Mouse (Mus musculus): ENCODE data around the gene Sgf29.
"Not testable (repeated sequence)": the region's sequence is repeated elsewhere in the genome, so short reads cannot be mapped to it uniquely, and the experiment has no call there.

Sgf29 gene

GRCm38 (mm10) chr7:126636733-126637520 is 12.2 kb upstream of the Sgf29 start:
- DNase-seq (ENCODE audit: low read depth, low spot score) = no peak

DNA sequence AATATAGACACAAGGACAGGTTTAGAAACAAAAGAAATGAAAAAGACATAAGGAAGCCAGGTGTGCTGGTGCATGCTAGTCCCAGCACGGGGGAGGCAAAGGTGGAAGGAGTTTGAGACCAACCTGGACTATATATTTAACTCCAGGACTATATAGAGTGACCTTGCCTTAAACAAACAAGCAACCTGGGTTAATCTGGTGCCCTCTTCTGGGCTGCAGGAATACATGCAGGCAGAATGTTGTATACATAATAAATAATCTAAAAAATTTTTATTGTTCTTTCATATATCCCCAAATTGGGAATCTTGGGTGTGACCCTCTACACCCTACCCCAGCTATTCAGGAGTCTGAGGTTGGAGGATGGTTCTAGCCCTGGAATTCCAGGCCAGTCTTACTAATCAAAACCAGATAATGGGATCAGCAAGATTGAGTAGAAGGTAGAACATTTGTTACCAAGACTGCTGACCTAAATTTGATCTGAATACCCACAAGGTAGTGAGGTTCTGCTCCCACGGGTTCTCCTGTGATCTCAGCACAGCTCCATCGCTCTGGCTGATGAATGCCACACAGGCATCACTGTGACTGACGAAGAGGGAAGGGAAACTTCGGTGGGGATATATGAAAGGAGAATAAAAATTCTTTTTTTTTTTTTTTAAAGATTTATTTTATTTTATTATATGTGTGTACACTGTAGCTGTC is 6.4 kb upstream of the Sgf29 start:
- DNase-seq (ENCODE audit: low read depth, low spot score) = no peak

DNA sequence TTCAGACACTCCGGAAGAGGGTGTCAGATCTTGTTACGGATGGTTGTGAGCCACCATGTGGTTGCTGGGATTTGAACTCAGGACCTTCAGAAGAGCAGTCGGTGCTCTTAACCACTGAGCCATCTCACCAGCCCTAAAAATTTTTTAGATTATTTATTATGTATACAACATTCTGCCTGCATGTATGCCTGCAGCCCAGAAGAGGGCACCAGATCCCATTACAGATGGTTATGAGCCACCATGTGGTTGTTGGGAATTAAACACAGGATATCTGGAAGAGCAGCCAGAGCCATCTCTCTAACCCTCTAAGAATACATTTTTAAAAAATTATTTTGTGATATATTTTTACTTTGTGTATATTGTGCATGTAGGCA is 5.9 kb upstream of the Sgf29 start:
- not testable (repeated sequence) for DNase-seq (ENCODE audit: low read depth, low spot score)

DNA sequence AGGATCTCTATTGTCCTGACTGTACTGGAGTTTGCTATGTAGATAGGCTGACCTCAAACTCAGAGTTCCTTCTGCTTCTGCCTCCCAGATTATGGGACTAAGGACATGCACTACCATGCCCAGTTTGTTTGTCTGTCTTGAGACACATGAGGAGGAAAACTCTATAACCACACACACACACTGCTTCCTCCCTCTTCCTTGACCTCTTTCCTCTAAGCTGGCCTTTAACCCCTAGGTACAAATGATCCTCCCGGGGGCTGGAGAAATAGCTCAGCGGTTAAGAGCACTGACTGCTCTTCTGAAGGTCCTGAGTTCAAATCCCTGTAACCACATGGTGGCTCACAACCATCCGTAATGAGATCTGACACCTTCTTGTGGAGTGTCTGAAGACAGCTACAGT is 4.8 kb upstream of the Sgf29 start:
- no peak for DNase-seq (ENCODE audit: low read depth, low spot score)

DNA sequence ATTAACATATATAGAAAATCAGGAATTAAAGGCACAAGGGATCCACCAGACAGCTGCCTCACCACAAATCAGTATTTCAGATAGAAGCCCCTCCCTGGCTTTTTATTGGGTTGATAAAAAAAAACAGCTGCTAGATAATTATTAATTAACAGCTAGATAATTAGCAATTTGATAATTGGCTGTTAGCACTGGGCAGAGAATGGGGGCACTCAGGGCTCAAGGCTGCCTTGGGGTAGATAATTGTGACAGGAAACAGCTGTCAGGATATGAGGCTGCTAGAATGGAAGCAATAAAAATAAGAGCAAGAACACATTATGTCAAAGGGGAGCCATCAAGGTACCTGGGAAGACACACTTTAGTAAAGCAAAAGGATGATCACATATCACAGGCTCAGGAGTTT is 4.2 kb upstream of the Sgf29 start:
- DNase-seq (ENCODE audit: low read depth, low spot score) = no peak

GRCm38 (mm10) chr7:126645708-126646107 is 3.4 kb upstream of the Sgf29 start:
- DNase-seq (ENCODE audit: low read depth, low spot score) = no peak

GRCm38 (mm10) chr7:126648486-126648885 is 623 bp upstream of the Sgf29 start:
- DNase-seq (ENCODE audit: low read depth, low spot score) = no peak

DNA sequence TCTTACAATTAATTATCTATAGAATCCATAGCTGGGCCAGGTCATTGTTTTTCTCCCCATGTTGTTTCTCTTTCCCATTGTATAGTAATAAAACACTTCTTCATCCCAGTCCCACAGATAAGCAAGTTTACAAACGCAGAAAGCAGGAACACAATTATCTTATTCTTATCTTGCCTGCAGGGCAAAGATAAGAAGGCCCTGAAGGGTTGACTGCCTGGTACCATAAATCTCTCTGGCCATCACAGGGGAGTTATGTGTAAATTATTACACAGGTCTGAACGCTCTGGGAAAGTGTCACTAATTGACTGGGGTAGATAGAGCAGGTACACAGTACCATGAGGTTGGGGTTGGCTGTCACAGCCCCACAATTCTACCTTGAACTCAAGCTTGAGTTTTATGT is 1.7 kb downstream of the Sgf29 start:
- DNase-seq (ENCODE audit: low read depth, low spot score) = no peak

DNA sequence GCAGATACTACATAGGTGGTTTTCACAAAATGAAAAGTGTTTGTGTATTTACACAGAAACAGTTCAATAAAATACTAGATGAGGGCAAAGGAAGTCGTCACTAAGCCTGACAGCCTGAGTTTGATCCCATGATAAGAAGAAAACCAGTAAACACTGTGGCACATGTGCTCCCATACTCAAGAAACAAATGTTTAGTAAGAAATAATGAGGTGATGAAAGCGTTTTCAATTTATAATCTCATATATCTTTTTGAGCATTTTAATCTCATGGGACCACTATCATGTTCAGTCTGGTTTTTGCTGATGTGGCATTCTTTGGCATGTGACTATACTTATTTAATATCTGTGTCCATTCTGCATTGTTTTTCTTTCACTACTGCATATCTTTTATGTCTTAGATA is 4.9 kb downstream of the Sgf29 start:
- DNase-seq (ENCODE audit: low read depth, low spot score) = no peak

DNA sequence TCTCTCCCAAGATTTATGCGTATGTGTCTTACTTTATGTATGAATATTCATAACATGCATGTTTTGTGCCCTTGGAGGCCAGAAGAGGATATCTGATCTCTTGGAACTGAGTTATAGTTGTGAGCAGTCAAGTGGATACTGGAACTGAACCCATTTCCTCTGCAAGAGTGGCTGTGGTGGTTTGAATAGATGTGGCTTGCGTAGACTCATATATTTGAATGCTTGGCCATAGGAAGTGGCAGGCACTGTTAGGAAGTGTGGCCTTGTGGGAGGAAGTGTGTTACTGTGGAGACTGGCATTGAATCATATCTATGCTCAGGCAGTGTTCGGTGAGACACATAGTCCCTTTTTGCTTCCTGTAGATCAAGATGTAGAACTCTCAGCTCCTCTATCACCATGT is 6.6 kb downstream of the Sgf29 start:
- no peak for DNase-seq (ENCODE audit: low read depth, low spot score)

DNA sequence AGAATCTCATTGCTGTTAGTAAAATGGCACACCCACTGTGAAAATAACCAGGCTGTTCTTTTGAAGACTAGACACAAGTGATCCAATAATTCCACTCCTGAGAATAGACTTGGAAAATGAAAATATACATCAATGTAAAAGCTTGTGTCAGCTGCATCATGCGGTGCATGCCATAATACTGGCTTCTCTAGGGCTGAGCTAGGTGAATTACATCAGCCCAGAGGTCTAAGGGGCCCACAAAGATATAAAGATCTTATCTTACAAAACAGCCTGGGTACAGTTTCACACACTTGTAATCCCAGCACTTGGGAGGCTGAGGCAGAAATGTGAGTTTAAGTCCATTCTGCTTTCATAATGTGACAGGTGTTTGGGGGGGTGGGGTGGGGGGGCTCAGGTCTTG is 8.4 kb downstream of the Sgf29 start:
- no peak for DNase-seq (ENCODE audit: low read depth, low spot score)

DNA sequence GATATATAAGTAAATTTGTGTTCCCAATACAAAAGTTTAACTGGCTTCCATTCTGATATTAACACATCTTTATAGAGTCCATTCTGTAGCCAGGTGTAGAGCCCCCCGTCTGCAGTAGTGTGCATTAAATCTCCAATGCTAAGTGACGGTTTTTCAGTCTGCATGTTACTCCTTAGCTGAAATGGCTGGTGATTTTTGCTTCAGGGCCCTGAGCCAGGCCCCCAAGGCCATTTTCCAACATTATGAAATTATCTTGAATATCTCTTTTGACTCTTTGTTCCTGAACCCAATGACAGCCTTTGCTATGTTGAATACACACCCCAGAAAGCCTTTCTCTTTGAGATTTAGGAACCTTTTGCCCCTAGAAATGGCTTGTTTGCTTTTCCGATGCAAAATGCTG is 10.7 kb downstream of the Sgf29 start:
- DNase-seq (ENCODE audit: low read depth, low spot score) = no peak

GRCm38 (mm10) chr7:126663646-126664045 is 14.5 kb downstream of the Sgf29 start:
- no peak for DNase-seq (ENCODE audit: low read depth, low spot score)

- no peak for DNase-seq (ENCODE audit: low read depth, low spot score)
These were observed 16.2 kb downstream of the Sgf29 start for GRCm38 (mm10) chr7:126665269-126665668.

DNA sequence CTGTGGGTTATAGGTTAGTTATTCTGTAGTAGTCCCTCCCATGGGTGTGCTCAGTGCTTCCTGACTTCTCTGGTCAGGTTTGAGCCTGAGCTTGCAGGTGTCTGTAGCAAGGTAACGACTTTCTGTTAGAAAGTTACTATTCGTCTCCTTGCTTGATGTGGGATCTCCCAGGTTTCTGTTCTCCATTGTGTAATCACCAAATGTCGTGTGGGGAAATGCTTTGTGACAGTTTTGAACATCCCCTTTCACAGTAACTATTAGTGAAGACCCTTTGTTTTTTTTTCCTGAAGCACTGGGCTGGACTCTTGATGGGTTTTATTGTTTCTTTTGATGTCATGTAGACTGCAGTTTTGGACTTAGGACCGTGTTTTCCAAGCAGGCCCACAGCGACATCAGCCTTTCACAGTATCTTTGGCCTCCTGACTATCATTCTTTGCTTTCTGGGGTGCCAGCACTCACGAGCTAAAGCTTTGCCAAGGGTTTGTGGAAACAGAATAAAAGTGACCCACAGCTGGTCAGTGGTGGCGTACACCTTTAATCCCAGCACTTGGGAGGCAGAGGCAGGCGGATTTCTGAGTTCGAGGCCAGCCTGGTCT is 18.5 kb downstream of the Sgf29 start:
- DNase-seq (ENCODE audit: low read depth, low spot score) = no peak

- no peak for DNase-seq (ENCODE audit: low read depth, low spot score)
These were observed 19.3 kb downstream of the Sgf29 start for GRCm38 (mm10) chr7:126668452-126668851.

DNA sequence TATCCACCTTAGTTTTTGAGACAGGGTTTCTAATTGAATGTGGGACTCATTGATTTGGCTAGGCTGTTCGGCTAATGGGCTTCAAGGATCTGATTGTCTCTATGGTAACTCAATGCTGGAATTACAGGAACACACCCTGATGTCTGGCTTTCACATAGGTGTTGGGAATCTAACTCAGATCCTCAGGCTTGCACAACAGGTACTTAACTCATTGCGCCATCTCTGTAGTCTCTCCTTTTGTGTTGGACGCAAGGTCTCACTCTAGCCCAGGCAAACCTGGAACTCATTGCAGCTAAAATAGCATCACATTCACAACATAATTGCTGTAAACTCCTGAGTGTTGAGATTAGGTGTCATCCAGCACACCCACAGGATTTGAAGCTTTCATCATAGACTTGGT is 21.0 kb downstream of the Sgf29 start:
- no peak for DNase-seq (ENCODE audit: low read depth, low spot score)

DNA sequence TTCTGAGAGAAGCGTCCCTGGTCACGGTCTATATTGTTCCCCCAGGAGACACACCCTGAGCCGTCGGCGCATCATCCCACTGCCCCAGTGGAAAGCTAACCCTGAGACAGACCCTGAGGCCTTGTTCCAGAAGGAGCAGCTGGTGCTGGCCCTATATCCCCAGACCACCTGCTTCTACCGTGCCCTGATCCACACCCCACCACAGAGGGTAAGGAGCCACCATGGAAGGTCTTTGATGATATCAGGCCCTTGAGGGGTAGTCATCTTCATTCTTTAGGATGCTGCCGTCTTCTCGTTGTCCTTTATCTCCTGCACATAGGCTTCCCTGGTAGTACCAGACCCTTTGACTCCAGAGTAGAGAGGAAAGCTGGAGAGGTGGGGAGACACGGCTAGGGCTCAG is 23.0 kb downstream of the Sgf29 start:
- DNase-seq (ENCODE audit: low read depth, low spot score) = no peak

- DNase-seq (ENCODE audit: low read depth, low spot score) = no peak
These were observed 26.0 kb downstream of the Sgf29 start for GRCm38 (mm10) chr7:126675104-126675503.

GRCm38 (mm10) chr7:126676207-126676606 is 27.1 kb downstream of the Sgf29 start, which contains the start of gene Sult1a1:
Gene Sult1a1, minus strand, starts transcription at chr7:126676432.
- DNase-seq (ENCODE audit: low read depth, low spot score) = no peak

DNA sequence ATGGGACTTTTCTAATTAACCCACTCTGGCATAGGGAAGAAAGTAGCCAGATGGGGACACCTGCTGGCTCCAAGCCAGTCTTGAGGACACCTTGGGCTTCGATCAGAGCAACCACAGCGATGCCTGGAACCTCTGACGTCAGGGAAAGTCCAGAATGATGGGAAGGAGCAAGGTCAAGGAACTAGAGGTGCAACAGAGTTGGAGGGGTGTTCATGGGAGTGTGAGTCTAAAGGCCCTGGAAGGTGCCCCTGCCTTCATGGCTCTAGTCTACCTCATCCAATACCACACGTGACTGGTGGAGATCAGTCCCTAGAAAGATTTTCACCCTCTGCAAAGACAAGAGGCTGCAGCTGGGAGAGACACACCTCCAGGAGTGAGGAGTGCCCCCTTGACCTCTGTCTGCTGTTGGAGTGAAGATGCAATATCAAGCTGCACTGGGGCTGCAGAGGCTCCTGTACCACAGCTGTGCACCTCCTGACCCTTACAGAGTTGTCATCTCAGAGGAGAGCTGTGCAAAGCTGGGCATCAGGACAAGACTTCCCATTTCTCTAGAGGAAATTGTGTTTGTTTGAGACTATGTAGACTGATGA is 27.6 kb downstream of the Sgf29 start:
- DNase-seq (ENCODE audit: low read depth, low spot score) = no peak

DNA sequence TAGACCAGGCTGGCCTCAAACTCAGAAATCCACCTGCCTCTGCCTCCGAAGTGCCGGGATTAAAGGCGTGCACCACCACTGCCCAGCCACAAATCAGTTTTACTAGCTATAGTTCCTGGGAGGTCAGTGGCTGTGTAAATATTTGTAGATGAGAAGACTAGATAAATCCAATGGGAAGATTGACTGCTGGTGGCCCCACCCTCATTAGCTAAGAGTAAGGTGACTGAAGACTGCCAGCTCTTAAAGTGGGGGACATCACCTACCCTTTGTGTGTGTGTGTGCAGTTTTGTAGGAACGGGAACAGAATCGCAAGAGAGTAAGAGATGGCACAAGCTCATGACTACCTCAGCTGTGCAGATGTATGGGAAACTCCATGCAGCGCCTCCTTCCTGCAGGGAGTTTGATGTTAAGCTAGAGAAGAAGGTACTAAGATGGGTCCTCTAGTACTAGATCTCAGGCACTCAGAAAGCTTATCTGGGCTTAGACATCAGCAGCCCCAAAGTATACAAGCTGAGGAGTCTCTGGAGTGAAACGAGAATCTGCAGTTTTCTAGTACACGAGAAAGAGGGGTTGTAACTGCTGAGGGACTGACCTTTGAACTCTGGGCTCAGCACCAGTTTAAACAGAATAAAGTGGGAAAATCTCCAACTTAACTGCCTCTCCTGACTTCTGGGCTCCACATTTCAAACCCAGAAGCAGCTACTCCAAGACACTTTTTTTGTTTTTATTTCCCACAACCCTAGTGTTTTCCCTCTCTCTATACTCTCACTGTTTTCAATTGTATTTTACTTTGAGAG is 29.6 kb downstream of the Sgf29 start:
- DNase-seq (ENCODE audit: low read depth, low spot score) = no peak
